Mouse (Mus musculus) neutrophil, adult 5-6 weeks (primary cell): ENCODE data around the gene Polrmt. TPM values are rescaled to one million over a fixed set of nuclear protein-coding genes. Genes with fewer than 3 reads are reported as not detected.
A peak's percentile ranks its signal among the peaks of the same experiment; 100 is the strongest.
"Not testable (repeated sequence)": the region's sequence is repeated elsewhere in the genome, so short reads cannot be mapped to it uniquely, and the experiment has no call there.

ENCODE experiments used
- ATAC-seq: fragments of 151-379, 151-347 bp; 2 replicates; pipeline ENCODE4 v1.8.0; 2017; ENCODE audit warnings: mild to moderate bottlenecking, moderate TSS enrichment; ENCODE audit not compliant: insufficient number of reproducible peaks, poor library complexity, low FRiP score, severe bottlenecking; ENCODE audit errors: extremely low read depth
- total RNA-seq: library from RNA; stranded (forward); fragments of 200-1000 nt; gene quantifications from 2 replicates; pipeline ENCODE4 v1.2.3, GENCODE M21; 2017

Gene Polrmt
- total RNA-seq, 1 experiment from 2014 or later, result 21.9 TPM

DNA sequence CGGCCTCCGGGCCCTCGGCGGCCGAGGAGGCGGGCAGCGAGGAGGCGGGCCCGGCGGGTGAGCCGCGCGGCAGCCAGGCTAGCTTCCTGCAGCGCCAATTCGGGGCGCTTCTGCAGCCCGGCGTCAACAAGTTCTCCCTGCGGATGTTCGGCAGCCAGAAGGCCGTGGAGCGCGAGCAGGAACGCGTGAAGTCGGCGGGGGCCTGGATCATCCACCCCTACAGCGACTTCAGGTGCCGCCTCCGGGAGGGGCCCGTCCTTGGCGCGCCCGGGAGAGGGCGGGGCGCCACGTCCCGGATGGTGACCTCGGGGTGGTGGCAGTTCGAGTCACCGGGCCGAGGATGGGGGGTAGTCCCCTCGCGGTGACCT is 29.4 kb downstream of the Polrmt start:
- no peak for ATAC-seq

DNA sequence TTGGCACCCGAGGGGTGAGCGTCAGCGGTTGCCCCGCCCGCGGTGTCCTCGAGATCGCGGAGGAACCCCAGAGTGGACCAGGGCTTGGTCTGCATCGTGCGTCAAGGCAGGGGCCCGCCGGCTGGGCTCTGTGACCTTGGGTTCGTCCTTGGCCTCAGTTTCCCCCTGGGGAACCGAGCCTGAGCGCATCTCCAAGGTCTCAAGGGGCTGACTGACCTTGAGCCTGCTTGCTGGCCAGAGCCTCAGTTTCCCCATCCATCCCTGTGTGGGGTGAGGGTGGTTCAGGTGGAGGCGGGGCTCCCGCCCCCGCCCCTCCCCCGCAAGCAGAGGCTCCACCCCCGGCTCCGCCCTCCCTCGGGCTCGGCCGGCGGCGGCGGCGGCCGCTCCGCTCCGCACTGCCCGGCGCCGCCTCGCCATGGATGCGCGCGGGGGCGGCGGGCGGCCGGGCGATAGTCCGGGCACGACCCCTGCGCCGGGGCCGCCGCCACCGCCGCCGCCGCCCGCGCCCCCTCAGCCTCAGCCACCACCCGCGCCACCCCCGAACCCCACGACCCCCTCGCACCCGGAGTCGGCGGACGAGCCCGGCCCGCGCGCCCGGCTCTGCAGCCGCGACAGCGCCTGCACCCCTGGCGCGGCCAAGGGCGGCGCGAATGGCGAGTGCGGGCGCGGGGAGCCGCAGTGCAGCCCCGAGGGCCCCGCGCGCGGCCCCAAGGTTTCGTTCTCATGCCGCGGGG is 30.0 kb downstream of the Polrmt start, which contains the start of gene Hcn2:
Gene Hcn2 (plus strand): TSS at position 381 of the 734 bp plus-strand sequence.
- no peak for ATAC-seq

DNA sequence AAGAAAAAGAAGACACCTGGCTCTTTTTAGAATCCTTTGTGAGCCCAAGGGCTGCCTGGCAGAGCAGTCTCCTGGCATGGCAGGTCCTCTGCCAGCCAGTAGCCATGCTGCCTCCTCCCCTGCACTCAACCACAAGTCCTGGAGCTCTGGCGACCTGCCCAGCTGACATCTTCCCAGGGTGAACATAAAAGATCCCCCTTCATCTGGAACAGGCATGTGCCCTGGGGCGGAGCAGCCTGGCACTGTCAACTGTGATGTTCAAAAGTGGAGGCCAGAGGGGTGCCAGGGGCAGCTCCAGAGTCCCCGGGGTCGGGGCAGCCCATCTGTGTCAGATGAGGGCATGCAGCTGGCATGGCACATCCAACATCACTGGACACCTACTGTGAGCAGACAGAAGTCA is 31.4 kb downstream of the Polrmt start:
- no peak for ATAC-seq

DNA sequence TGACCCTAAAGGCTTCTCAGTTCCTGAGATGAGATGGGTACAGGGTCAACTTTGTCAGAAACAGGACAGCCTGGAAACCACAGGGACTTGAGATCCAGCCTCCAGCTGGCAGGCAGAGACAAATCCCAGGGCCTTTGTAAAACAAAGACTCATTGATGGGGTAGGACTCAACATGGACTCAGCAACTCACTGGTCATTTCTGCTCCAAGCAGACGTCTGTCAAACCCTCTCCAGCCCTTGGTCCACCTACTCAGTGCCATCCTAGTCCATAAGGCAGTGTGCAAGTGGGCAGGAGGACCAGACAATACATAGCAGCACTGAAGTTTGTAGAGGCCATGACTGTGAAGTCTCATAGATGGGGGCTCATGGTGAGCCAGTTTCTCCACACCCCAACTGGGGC is 33.2 kb downstream of the Polrmt start:
- no peak for ATAC-seq

DNA sequence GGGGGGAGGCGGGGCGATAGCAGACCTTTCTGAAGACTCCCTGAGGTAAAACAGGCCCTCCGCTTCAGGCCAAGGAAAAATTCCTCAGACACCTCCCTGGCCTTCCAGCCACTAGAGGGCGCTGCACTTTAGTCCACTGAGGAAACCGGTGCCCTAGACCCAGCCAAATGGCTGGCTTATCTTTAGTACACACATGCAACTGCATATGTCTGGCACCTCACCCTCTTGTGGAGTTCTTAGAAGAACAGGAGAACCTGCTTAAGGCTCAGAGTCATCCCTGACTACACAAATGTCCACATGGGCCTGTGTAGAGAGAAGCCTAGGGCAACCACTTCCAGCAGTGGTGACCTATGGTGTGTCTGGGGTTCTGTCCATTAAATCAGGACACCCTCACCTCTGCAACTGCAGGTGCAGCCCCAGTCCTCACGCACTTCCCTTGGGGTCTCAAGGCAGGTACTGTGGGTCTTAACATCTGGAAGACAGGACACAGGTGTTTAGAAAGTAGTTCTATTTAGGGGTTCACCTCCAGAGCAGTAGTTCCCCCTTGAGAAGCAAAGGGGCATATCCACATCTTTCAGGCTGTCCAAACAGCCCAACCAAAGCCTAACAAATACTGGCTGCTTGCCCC is 33.8 kb downstream of the Polrmt start:
- no peak; the same call in 1 of the 2 replicates for ATAC-seq

DNA sequence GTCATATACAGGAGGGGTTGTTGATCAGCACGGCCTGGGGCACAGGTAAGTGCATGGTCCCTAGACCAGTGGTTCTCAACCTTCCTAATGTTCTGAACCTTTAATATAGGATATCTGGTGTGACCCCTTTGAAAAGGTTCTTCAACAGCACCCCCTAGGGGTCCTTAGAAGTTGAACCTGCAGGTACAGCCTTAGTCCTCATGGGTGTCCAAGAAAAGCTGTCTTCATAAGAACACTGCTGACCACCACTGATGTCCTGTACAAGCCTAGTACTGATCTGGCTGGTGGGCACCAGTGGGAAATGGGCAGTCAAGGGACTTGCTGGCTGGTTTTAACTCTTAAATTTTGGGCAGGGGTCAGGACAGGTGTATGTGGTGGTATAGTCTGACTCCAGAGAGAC is 34.4 kb downstream of the Polrmt start:
- ATAC-seq, result no peak

DNA sequence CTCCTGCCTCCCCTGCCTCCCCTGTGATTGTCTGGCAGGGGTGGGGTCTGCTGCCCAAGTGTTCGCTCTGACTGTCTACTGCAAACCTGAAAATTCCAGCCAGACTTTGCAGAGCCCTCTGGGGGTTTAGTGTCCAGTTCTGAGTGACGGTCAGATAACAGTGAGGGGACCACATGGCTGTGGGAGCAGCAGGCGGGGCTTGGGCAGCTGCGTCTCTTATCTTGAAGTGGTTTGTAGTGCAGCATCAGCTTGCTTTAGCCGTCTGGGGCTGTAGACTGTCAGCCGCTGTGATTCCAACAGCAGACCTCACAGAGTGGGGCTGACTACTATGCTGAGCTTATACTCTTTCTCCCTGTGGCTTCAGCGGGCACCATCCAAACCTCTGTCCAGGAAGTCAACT is 37.1 kb downstream of the Polrmt start:
- no peak for ATAC-seq

DNA sequence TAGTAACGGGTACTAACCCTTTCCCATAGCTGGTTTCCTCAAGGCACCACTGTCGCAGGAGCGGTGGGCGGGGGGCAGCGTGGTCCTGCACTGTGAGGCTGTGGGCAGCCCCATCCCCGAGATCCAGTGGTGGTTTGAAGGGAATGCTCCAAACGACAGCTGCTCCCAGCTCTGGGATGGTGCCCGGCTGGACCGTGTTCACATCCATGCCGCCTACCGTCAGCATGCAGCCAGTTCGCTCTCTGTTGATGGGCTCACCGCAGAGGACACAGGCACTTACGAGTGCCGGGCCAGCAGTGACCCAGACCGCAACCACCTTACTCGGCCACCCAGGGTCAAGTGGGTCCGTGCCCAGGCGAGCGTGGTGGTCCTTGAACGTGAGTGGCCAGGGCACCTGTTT is 37.7 kb downstream of the Polrmt start:
- no peak for ATAC-seq

DNA sequence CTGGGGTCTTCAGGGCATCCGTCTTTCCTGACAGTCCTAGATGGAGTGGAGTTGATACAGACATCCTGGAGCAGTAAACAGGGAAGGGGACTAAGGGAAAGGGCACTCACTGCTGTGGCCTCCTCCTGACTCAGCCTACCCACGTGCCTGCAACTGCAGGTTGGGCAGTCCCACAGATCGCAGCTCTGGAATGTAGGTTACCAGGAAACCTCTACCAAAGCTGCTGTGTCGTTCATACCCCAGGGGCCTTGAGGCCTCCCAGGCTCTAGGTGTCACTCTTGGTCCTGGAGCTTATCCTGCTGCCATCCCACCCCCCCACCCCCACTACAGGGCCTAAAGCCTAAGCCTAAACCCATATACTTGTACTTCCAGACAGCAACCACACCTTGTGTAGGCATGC is 38.6 kb downstream of the Polrmt start:
- ATAC-seq, result no peak

DNA sequence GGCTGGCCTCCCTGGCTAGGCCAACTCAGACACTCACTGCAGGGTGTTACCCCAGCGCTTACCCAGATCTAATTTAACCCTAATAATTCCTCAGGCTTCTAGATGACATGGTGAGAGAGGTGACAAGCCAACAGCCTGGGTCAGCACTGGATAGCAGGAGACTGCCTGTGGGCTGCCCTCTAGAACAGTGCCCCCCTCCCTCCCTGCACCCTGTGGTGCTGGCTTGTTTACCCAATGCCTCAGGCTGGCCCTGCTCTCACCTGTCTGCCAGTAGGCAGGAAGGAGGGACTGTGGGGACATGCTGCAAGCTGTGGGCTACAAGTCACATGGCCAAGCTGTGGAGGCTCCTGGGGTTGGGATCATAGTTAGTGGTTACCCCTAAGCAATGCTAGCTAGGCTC is 39.2 kb downstream of the Polrmt start:
- no peak for ATAC-seq

DNA sequence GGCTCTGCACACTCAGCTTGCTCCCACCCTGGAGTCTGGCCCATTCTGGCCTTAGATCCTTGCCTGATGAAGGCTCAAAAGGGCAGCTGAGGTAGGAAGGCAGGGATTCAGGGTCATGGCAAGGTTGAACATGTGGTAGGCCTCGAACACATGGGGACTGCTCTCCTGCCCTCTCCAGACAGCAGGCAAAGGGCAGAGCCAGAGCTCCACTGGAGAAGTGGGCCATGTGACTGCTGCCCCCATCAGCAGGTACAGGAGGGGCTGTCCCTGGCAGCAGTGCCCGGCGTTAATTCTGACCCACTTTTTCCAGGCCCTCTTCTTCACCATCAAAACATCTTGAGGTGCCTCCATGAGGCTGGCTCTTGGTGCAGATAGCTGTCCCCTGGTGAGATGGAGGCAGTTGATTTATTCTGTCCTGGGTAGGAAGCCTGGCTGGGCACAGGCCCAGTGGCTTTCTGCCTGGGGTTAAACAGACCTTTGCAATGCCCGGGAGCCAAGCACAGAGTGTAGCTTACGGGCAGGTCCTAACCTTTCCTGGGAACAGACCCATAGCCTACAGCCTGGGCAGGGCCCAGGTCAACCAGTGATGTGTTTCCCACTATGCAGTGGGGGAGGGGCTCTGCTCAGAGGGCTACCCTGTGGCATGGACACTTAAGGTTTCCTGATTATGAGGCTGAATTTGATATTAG is 39.8 kb downstream of the Polrmt start:
- no peak for ATAC-seq

DNA sequence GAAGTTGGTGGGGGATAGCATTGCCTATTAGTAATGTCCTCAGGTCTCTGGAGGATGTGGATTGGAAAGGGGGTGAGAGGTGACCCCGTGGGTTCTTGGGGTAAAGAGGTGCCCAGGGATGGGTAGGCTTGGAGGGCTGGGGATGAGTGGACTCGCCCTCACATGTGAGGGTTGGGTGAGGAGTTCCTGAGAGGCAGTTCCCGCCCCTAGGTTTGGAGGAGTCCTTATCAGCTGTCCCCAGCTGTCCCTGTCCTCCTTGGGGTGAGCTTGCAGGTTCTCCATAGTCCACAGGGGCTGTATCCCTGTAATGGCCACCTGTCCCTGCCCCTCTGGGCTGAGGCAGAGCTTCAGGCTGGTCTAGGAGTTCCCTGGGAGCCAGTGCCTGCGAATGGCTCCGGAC is 40.4 kb downstream of the Polrmt start:
- no peak for ATAC-seq

DNA sequence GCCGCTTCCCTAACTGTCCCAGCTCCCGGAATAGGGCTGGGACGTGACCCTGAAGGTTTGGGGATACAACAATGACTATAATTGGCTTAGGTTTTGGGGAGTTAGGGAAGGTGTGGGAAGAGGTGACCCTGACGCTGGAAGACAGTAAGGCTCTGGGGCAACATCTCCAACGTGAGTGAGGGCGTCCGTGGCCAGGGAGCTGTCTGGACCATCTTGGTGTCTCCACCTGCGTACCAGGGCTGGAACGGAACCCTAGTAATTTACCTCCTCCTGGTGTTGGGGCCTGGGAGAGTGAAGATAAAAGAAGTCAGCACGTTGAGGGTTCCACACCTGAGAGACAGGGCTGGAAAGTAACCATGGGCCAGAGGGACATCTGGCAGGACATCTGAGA is 41.4 kb downstream of the Polrmt start:
- ATAC-seq, result no peak

DNA sequence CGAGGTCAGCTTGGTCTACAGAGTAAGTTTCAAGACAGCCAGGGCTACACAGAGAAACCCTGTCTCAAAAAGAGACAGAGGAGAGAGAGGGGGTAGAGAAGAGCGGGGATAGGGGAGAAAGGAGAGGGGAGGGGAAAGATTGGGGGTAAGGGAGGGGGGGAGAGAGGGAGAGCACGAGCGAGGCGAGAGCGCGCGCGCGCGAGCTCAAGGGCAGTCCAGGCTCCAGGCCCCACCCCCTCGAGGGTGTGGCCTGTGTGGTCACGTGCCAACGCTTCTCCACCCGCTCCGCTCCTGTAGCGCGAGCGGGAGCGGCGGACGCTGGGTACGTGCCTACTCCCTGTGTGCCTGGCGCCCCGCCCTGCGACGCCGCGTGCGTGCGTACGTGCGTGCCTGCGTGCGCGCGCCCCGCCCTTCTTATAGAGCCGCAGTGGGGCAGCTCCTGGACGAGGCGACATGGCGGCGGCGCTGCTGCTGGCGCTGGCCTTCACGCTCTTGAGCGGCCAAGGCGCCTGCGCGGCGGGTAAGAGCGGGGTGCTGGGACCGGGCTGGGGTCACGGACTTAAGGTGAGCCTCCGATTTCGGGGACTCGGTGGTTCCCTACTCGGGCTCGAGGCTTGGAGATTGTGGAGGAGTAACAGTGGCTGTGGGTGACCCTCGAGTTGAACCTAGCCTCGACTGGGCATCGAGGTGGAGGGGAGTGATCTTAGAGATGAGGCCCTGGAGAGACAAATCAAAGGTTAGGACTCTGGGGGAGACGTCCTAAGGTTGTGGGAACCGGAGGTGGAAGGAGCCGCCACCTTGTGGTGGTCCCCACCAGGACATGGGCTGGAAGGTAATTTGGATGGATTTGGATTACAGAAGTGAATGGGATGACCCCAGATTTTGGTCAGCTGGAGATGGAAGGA is 42.1 kb downstream of the Polrmt start, which contains the start of gene Bsg:
Gene Bsg (plus strand): TSS at position 427 of the 905 bp plus-strand sequence.
- peak; percentile 93 for ATAC-seq

DNA sequence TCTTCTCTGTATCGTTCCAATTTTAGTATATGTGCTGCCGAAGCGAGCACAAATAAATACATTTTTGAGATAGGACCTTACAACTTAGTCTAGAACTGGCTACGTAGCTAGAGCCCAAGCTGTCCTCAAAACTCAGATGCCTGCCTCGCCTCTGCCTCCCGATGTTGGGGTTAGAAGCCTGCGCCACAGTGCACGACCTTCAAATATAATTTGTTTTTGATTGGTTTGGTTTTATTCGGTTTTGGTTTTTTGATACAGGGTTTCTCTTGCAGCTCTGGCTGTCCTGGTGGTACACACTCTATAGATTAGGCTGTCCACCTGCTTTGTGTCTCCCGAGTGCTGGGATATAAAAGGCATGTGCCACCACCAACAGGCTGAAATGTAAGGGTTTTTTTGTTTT is 42.8 kb downstream of the Polrmt start:
- ATAC-seq, result no peak

DNA sequence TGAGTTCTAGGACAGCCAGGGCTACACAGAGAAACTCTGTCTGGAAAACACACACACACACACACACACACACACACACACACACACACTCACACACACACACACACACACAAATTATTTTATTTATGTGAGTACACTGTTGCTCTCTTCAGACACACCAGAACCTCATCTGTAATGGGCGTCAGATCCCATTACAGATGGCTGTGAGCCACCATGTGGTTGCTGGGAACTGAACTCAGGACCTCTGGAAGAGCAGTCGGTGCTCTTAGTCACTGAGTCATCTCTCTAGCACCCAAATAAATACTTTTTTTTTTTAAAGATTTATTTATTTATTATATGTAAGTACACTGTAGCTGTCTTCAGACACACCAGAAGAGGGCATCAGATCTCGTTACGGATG is 43.4 kb downstream of the Polrmt start:
- not testable (repeated sequence) for ATAC-seq

DNA sequence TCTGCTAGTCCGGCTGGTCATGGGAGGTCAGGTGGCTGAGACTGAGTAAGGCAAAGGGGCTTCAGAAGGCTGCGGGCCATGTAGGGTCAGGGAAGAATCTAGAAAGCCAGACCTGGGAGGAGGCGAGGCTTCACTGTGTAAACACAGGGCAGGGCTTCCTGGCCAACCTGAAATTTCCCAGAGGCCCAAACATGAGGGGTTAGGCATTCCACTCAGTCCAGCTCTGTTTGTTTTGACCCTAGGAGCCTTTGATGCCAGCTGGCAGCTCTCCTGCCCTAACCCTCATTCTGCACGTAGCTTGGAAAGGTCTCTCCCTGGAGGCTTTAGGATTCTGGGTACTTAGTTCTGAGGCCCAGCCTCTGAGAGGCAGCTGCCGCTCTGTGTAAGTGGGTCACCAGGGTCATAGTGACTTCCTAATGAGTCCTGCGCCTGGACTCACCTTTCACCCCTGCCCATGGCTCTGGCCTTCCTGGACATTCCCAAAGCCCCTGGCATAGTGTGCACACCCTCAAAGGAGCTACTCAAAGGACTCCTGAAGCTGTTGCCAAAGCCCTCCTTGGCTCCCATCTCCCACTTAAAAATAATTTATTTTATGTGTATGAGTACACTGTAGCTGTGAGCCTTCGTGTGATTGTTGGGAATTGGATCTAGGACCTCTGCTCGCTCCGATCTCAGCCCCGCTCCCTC is 44.8 kb downstream of the Polrmt start:
- no peak for ATAC-seq

DNA sequence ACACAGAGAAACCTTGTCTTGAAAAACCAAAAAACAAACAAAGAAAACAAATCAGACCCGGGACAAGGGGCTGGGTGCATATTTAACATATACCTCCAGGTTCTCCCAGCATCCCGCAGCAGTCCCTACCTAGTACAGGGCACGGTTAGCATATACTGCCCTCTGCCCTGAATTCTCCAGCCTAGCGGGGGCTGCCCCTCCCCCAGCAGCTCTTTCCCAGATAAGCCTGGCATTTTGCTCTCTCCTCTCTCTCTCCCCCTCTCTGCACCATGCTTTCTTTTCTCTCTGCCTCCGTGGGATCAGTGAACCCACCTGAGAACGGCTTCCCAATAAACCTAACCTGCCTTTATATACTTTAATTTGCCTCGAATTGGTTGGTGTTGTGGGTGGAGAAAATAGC is 45.7 kb downstream of the Polrmt start:
- ATAC-seq, result no peak

DNA sequence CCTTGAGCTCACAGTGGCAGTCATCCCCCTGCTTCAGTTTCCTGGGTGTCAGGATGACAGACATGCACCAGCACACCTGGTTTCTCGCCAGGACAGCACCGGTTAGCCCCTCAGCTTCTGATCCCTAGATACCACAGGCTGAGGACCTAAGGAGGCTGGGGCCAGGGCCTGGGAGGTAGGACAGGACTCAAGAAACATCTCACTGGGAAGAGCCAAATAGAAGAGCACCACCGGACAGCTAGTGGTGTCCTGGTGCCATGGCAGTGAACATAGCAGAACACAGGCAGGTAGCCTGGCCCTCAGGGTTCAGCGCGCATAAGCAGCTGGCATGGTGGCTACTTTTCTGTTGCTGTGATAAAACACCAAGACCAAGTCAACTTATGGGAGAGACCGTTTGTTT is 47.9 kb downstream of the Polrmt start:
- no peak for ATAC-seq
